Mouse (Mus musculus): ENCODE data around the gene Cep19.

Cep19 gene

DNA sequence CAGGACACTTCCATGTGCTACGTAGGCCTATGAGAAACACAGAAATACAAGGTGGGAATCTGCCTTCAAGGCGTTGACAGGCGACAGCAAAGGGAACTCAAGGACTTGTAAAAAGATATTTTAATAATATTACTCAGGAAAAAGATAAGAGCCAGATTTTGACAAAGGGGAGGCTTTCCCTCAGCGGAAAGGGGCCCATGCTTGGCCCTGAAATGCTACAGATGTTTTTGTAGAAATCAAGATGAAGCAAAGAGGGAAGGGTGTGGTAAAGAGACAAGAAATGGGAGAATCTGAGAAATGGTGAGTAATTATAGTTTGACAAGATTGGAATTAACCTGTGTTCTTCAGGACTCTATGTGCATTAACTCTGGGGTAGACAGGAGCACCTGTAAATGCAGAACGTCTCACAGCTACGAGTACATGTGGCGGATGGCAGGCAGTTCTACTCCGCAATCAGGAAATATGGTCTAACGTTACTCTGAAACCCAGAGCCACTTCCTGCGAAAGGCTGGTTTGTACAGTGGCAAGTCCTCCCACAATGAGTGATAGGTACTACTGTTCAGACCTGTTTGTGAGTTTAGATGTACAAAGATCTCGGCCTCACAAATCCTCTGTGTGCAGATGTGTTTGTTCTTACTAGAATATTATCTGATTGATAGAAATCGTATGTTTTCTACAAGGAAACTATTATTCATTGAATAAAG is 7.9 kb downstream of the Cep19 start:
- no peak for DNase-seq (ENCODE audit: low spot score)

- no peak for DNase-seq (ENCODE audit: low spot score)
These were observed 8.6 kb downstream of the Cep19 start for GRCm38 (mm10) chr16:32108170-32108569.

GRCm38 (mm10) chr16:32108578-32108977 is 9.0 kb downstream of the Cep19 start:
- no peak for DNase-seq (ENCODE audit: low spot score)

GRCm38 (mm10) chr16:32110951-32111699 is 11.5 kb downstream of the Cep19 start:
- no peak for DNase-seq (ENCODE audit: low spot score)

DNA sequence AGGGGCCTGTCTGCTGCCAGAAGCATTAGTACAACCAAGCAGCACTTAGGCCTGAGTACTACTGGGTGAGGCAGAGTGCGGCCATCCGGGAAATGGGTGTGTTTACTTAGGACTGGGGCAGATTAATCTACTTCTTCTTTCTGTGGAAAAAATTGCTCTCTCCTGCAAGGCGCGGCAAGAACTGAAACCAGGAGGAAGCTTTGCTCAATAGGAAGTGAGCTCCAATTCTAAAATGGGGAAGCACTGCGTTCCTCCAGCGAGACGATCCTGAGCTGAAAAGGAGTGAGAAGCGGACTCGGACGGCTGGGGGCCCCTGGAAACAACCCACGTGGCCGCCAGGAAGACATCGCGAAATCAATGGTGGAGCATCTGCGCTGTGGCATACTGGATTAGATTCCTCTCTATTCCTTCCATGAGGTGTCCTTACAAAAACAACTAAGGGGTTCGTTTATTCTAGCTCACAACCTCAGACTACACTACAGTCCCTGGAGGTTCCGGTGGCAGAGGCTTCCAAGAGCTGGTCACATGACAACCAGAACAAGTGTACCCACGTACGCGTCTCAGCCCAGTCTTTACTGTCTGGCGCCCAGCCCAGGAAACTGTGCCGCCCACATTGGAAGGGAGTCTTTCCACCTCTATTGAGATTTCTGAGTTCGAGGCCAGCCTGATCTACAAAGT is 14.1 kb downstream of the Cep19 start:
- DNase-seq (ENCODE audit: low spot score) = peak; percentile 74

- no peak for DNase-seq (ENCODE audit: low spot score)
These were observed 14.8 kb downstream of the Cep19 start for GRCm38 (mm10) chr16:32114406-32114805.

DNA sequence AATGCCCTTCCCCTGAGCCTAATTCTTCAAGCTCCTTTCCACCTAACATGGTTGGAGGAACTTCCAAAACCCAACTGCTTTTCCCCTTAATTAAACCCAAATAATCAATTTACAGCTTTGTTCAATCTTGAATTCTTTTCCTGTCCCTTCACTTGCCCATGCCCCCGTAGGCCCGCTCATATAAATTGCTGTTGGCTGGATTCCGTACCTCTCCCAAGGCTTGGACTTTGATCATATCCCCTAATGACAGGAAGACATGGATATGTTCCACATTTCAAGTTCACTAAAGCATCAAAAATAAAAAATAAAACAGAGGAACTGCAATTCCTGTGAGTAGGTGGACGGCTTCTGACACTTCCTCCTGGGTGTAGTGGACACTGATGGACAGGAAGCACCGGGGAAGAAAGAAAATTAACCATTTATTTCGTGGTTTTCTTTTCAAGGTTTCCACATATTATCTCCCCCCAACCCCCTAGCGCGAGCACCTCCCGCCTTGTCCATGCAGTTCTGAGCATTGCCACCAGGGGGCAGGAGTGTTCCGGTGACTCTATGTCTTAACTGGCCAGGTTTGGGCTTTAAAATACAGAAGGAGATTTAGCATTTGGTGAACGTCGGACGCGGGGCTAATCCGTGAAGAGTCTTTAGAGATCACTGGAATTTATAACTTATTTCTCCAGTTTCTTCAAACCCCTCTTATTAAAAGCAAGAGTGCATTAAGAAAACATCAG is 15.5 kb downstream of the Cep19 start:
- peak; percentile 86 for DNase-seq (ENCODE audit: low spot score)

DNA sequence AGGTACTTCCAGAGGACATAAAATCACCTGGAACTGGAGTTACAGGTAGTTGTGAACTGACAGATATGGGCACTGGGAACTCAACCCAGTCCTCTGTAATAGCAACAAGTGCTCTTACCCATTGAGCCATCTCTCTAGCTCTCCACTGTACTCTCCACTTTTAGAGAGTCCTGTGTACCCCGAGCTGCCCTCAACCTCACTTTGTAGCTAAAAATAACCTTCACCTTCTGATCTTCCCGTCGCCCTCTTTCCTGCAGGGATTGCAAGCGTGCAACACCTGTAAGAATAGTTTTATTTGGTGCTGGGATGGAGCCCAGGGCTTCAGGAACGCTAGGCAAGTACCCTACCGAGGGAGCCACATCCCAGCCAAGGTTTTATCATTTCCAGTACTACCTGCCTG is 16.2 kb downstream of the Cep19 start:
- no peak for DNase-seq (ENCODE audit: low spot score)

DNA sequence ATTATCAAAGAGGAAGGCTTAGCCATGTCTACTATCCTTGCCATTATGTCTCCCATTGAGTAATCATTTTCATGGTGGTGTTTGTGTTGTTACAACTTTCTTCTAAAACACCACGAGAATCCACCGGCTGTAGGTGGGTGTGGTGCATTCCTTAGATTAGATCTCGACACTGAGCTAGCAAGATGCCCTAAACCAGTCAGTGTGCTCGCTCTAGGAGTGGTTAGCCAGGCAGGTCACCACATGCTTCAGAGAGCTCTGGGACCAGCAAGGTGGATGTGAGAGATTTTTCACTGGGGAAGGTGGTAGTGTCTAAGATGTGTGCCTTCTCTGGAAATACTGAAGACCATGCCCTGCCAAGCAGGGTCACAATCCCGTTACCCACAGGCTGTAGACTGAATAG is 16.6 kb downstream of the Cep19 start:
- no peak for DNase-seq (ENCODE audit: low spot score)

GRCm38 (mm10) chr16:32120454-32120853 is 20.9 kb downstream of the Cep19 start:
- no peak for DNase-seq (ENCODE audit: low spot score)

DNA sequence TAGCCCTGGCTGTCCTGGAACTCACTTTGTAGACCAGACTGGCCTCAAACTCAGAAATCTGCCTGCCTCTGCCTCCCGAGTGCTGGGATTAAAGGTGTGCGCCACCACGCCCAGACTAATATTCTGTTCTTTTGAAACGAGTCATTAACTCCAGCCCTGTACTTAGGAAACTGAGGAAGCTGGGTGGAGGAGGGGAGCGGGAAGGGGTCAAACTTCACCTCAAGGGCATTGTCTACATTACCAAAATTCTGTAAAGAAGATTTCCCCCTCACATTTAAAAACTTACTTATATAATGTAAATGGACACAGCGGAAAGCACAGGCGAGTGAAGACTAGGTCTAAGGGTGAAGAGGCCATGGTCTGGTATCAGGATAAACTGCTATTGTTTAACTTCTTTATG is 24.4 kb downstream of the Cep19 start:
- DNase-seq (ENCODE audit: low spot score) = no peak

DNA sequence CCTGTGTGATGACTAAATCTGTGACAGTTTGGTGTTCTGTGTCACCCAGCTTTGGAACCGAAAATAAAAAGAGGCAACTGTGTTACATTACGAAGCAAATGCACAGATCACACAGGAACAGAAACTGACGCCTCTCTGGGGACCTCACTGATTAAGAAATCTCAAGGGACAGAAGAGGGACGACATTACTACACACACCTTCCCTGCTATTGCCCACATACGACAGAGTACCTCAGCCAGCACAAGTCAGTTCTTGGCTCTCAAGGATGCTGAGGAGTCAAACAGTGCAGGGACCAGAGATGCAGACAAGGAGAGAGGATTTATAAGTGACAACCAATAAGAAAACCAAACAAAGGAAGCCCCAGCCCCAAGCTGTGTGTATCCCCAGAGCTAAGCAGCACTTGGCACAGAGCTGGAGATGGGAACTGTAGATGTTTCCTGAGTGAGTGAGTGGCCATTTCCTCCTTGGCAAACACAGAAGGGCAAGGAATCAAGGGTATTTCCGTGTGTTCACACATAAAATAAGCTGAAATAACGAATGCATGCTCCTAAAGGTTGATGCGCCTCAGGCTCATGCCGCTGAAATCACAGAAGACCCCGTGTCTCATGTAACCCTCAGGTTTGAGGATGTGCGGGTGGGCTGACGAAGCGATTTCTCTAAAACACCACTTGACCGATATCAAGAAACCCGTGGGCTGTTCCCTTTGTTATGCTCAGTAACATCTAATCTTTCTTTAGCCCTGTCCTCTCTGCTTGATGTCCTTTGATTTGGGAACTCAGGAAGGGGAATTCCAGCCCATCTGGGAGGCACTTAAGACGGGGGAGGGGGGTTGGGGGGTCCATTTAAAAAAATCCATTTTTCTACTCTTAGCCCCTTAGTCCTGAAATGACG is 25.1 kb downstream of the Cep19 start:
- DNase-seq (ENCODE audit: low spot score) = no peak

GRCm38 (mm10) chr16:32125364-32125763 is 25.8 kb downstream of the Cep19 start:
- DNase-seq (ENCODE audit: low spot score) = no peak

DNA sequence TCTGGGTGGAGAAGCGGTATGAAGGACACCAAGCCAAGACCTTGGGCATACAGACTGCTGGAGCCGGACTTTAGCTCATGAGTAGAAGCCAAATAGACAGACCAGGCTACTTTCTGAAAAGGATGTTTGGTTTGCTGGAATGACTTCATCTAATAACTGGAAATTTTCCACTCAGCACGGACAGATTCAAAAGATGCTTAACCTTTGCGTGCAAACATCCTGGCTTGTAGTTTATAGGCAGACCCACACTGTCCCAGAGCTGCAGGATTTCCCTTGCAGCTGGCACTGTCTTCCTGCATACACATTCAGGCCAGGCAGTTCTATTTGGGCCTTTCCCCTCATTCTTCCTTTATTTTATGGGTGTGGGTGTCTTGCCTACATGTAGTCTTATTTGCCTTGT is 27.4 kb downstream of the Cep19 start:
- no peak for DNase-seq (ENCODE audit: low spot score)

DNA sequence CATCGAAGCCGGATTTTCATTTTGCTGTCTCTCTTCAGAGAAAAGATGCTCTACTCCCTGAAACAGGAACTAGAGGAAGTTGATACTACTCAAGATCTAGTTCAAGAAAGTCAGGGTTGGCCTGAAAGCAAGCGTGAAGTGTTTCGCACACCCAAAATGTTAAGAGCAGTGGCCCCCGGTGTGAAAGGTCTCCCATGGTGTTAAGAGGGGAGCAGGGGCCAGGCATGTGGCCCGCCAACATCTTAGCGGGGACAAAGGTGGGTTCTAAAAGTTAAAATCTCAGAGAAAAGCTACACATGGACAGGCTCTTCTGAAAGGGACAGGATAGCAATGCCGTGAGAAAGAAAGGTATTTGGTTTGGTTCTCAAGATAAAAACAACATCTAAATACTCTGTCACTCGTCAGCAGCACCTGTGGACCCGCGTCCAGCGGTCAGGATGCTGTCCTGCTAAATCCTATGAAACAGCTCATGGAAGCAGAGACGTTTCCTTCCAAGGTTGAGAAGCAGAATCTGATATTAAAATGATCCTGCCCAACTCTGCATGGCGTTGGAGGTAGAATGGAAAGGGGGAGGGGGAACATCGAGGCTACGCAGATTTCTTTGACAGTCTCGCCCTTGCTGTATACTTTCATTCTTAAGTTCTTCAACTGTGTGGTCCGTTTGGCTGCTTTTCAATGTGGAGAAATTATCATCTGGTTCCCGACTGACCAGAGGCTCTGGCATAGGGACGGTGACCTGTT is 30.0 kb downstream of the Cep19 start:
- no peak for DNase-seq (ENCODE audit: low spot score)

DNA sequence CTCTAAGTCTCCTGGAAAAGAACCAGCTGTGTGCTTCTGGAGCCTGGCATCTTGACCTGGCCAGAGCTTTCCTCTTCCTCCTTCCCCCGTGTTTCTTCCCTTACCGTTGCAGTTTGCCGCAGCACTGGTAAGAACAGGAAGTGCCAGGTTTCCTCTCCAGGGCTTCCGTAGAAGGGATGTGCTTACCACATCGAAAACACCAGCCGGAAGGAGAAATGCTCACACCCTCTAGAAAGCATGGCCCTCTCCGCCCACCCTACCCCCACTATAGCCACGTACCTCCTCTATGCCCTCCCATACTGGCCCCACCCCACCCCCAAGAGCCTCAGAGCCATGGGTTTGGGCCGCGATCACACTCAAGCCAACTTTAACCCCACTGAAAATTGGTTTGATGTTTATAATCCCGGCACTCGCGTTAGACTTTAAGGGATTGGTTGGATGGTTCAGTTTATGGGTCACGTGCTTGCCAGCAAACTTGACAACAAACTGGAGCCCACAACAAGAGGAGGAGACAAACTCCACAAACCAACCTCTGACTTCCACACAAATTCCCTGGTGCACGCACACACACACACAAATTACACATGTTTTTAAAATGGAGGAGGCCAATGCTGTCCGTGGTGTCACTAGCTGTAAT is 30.7 kb downstream of the Cep19 start:
- DNase-seq (ENCODE audit: low spot score) = no peak

DNA sequence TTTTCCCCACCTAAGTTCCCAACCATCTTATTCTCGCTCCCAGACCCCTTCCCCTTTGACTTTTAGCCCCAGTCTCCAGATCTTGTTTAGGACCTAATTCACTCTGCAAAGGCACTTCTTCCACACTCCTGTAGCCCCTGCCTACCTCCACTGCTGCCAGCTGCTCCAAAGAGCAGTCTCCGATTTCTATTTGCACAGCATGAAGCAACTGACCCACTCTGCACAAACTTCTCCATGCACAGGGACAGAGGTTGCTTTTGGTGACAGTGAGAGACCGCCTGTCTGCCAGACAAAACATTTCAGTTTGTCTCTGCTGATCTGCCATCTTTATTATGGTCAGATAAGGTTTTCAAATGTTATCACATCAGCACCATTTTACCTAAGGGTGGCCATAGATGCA is 33.5 kb downstream of the Cep19 start:
- DNase-seq (ENCODE audit: low spot score) = no peak

DNA sequence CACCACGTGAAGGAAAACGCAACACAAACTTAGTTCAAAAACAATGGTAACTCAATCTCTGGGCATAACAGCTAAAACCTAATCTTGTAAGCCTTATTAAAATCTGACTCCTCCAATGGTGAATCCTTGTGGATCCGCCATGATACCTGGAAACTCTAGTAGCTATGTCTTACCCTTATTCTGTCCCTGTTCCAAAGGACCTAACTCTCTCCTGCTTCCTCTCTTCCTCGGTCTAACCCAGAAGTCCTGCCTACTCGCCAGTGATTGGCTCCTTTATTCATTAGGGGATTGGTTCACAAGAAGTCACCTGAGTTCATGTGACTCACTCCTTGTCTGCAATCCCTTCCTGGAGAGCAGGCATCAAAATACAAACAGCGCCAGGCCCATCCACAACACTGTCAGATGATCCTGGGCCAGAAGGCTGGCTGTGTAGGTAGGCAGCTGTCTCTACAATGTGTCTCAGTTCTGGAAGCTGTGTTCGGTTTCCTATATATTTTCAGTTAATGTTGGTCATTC is 36.3 kb downstream of the Cep19 start:
- DNase-seq (ENCODE audit: low spot score) = no peak

- DNase-seq (ENCODE audit: low spot score) = peak; percentile 67
These were observed 39.4 kb downstream of the Cep19 start for GRCm38 (mm10) chr16:32138954-32139353.

DNA sequence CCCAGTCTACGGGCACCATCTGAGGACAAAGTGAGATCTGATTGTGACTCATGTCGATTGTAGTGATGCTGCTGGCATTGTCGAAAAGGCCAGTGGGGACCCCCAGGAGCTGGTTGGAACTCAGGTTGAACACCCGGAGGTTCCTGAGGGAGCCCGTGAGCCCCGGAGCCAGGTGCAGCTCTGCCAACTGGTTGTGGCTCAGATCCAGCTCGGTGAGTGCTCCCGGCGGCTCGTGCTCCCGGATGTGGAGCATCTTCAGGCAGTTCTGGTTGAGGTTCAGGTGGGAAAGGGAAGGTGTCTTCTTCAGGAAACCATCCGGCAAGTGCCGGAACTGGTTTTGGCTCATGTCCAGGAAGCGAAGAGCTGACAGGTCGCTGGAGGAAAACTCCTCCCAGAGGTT is 44.2 kb downstream of the Cep19 start:
- no peak for DNase-seq (ENCODE audit: low spot score)

Data from layer of hippocampus, adult 11-12 months (tissue).